Mouse (Mus musculus) hindbrain, embryonic 14.5 days (tissue): Measurements from ENCODE around the gene Cmtm4. TPM values are rescaled to one million over a fixed set of nuclear protein-coding genes. Genes with fewer than 3 reads are reported as not detected.

ENCODE experiments used
- ATAC-seq: fragments of 200-750 bp; cut with Nextera tagmentation; 2 replicates; pipeline ENCODE4 v1.8.0; 2017; ENCODE audit warnings: moderate number of reproducible peaks, mild to moderate bottlenecking, moderate TSS enrichment, moderate library complexity; ENCODE audit not compliant: low FRiP score
- DNase-seq: peaks from one replicate; pipeline ENCODE4 v3.0.0-alpha.2; 2015; ENCODE audit warnings: low spot score
- H3K27ac ChIP-seq: fragments of 300-500 bp; sonication (generic); 2 replicates; pipeline ENCODE4 v1.5.1; 2014; ENCODE audit warnings: mild to moderate bottlenecking, moderate library complexity
- H3K27me3 ChIP-seq: fragments of 300-500 bp; sonication (generic); 2 replicates; pipeline ENCODE4 v1.6.1; 2014; ENCODE audit warnings: mild to moderate bottlenecking, low read length, mixed read lengths; ENCODE audit not compliant: control insufficient read depth, insufficient read depth
- H3K36me3 ChIP-seq: fragments of 300-500 bp; sonication (generic); replicated peaks from 2 replicates; pipeline ENCODE4 v1.6.1; 2014; ENCODE audit not compliant: control insufficient read depth, insufficient read depth
- H3K4me1 ChIP-seq: fragments of 300-500 bp; sonication (generic); replicated peaks from 2 replicates; pipeline ENCODE4 v1.6.1; 2014; ENCODE audit warnings: antibody characterized with exemption, low read length, mixed read lengths; ENCODE audit not compliant: control insufficient read depth, insufficient read depth
- H3K4me2 ChIP-seq: fragments of 300-500 bp; sonication (generic); replicated peaks from 2 replicates; pipeline ENCODE4 v1.6.1; 2014; ENCODE audit warnings: mild to moderate bottlenecking, moderate library complexity
- H3K4me3 ChIP-seq: fragments of 300-500 bp; sonication (generic); replicated peaks from 2 replicates; pipeline ENCODE4 v1.5.1; 2014; ENCODE audit warnings: mild to moderate bottlenecking, low read length
- H3K9ac ChIP-seq: fragments of 300-500 bp; sonication (generic); 2 replicates; pipeline ENCODE4 v1.6.1; 2014
- H3K9me3 ChIP-seq: fragments of 300-500 bp; sonication (generic); 2 replicates; pipeline ENCODE4 v1.6.1; 2016; ENCODE audit warnings: low read length; ENCODE audit not compliant: control insufficient read depth
- WGBS: fragments of 180-500 bp; shearing (Covaris S2); extraction: QIAGEN DNeasy Blood & Tissue Kit; methylation state at CpG from one replicate; pipeline ENCODE4 v1.1.7; 2014; 5-methylcytosine and 5-hydroxymethylcytosine counted together
- polyA plus RNA-seq: library from polyadenylated mRNA; unstranded; fragments of >200 nt; fragmentation: Nextera tagmentation; extraction: Ambion mirVana; gene quantifications from 2 replicates; pipeline ENCODE4 v1.2.1, GENCODE M21; 2014

The Cmtm4 gene
- polyA plus RNA-seq, 1 experiment from 2014 or later: 3.8 TPM

- peaks cover 13% of the 10 kb centered on the region for H3K4me1 ChIP-seq
- H3K36me3 ChIP-seq: no peaks in the 10 kb centered on the region
- WGBS: 89% methylated on average over 6 of the region's 6 CpGs
- no peaks in the 10 kb centered on the region for H3K9me3 ChIP-seq
- H3K9ac ChIP-seq: no peak overlapping the region
- H3K27ac ChIP-seq: no peak overlapping the region
- DNase-seq (no peak), ATAC-seq (no peak)
- H3K27me3 ChIP-seq: no peaks in the 10 kb centered on the region
- no peak overlapping the region for H3K4me3 ChIP-seq
- H3K4me2 ChIP-seq: no peak overlapping the region
Measured at GRCm38 (mm10) chr8:104371121-104371520, 24.5 kb downstream of the Cmtm4 start.

GRCm38 (mm10) chr8:104370071-104370470 lies 25.5 kb downstream of the Cmtm4 start:
- no peaks in the 10 kb centered on the region for H3K27me3 ChIP-seq
- no peak overlapping the region for H3K4me2 ChIP-seq
- H3K36me3 ChIP-seq: no peaks in the 10 kb centered on the region
- no peak for DNase-seq
- 70% methylated on average over 6 of the region's 6 CpGs for WGBS
- no peak for ATAC-seq
- H3K4me3 ChIP-seq: no peak overlapping the region
- H3K9ac ChIP-seq: no peak overlapping the region
- H3K27ac ChIP-seq: no peak overlapping the region
- no peaks in the 10 kb centered on the region for H3K9me3 ChIP-seq
- H3K4me1 ChIP-seq: peaks cover 5% of the 10 kb centered on the region

- DNase-seq: no peak
Measured at GRCm38 (mm10) chr8:104369591-104369990, 26.0 kb downstream of the Cmtm4 start.

GRCm38 (mm10) chr8:104367398-104367797 lies 28.2 kb downstream of the Cmtm4 start:
- Histone ChIP-seq H3K4me3 (no peak overlapping the region), H3K27ac (peak overlapping the region; percentile 62; the same call in 1 of the 2 replicates), H3K36me3 (no peaks in the 10 kb centered on the region), H3K4me2 (no peak overlapping the region), H3K4me1 (no peaks in the 10 kb centered on the region; the same call in 1 of the 2 replicates), H3K9ac (0 out of 2 replicates have a peak overlapping the region, but pooled peaks have one; percentile 25), H3K27me3 (no peaks in the 10 kb centered on the region), H3K9me3 (no peaks in the 10 kb centered on the region)
- DNase-seq: peak; percentile 42
- 34% methylated on average over 5 of the region's 5 CpGs for WGBS
- ATAC-seq: peak; percentile 61; the same call in 1 of the 2 replicates

More at GRCm38 (mm10) chr8:104369591-104369990, 26.0 kb downstream of the Cmtm4 start:
- Histone ChIP-seq H3K9me3 (no peaks in the 10 kb centered on the region), H3K27me3 (no peaks in the 10 kb centered on the region), H3K36me3 (no peaks in the 10 kb centered on the region), H3K4me1 (peaks cover under 1% of the 10 kb centered on the region; the same call in 1 of the 2 replicates), H3K4me2 (no peak overlapping the region), H3K27ac (no peak overlapping the region), H3K4me3 (no peak overlapping the region), H3K9ac (no peak overlapping the region)
- ATAC-seq: no peak
- 84% methylated on average over 12 of the region's 12 CpGs for WGBS

- ATAC-seq (no peak), DNase-seq (no peak)
- Histone ChIP-seq H3K9me3 (no peaks in the 10 kb centered on the region), H3K36me3 (no peaks in the 10 kb centered on the region), H3K4me1 (no peaks in the 10 kb centered on the region; the same call in 1 of the 2 replicates), H3K27ac (no peak overlapping the region), H3K27me3 (no peaks in the 10 kb centered on the region), H3K4me3 (no peak overlapping the region), H3K9ac (no peak overlapping the region), H3K4me2 (no peak overlapping the region)
- WGBS: 92% methylated on average over 9 of the region's 9 CpGs
Measured at GRCm38 (mm10) chr8:104365695-104366094, 29.9 kb downstream of the Cmtm4 start.

GRCm38 (mm10) chr8:104359778-104360456 lies 35.7 kb downstream of the Cmtm4 start:
- H3K27ac ChIP-seq: no peak overlapping the region
- no peak for DNase-seq
- H3K4me1 ChIP-seq: 0 out of 2 replicates have a peak, but pooled peaks cover 4% of the 10 kb centered on the region
- H3K4me2 ChIP-seq: no peak overlapping the region
- 63% methylated on average over 15 of the region's 15 CpGs for WGBS
- H3K9ac ChIP-seq: no peak overlapping the region
- H3K9me3 ChIP-seq: no peaks in the 10 kb centered on the region
- H3K36me3 ChIP-seq: peaks cover 12% of the 10 kb centered on the region; the same call in 1 of the 2 replicates
- no peak overlapping the region for H3K4me3 ChIP-seq
- H3K27me3 ChIP-seq: no peaks in the 10 kb centered on the region
- no peak for ATAC-seq

GRCm38 (mm10) chr8:104358637-104359036 lies 37.0 kb downstream of the Cmtm4 start:
- H3K27me3 ChIP-seq: no peaks in the 10 kb centered on the region
- no peak overlapping the region for H3K4me2 ChIP-seq
- H3K9ac ChIP-seq: no peak overlapping the region
- no peaks in the 10 kb centered on the region for H3K9me3 ChIP-seq
- 86% methylated on average over 3 of the region's 3 CpGs for WGBS
- H3K36me3 ChIP-seq: peaks cover 20% of the 10 kb centered on the region; the same call in 1 of the 2 replicates
- 0 out of 2 replicates have a peak, but pooled peaks cover 4% of the 10 kb centered on the region for H3K4me1 ChIP-seq
- H3K27ac ChIP-seq: no peak overlapping the region
- no peak for ATAC-seq
- DNase-seq: no peak
- no peak overlapping the region for H3K4me3 ChIP-seq

GRCm38 (mm10) chr8:104354504-104354903 lies 41.1 kb downstream of the Cmtm4 start:
- ATAC-seq: no peak
- WGBS: 95% methylated on average over 10 of the region's 10 CpGs
- no peak overlapping the region for H3K9ac ChIP-seq

GRCm38 (mm10) chr8:104353186-104353585 lies 42.4 kb downstream of the Cmtm4 start:
- Histone ChIP-seq H3K4me1 (no peaks in the 10 kb centered on the region), H3K4me2 (no peak overlapping the region), H3K9me3 (no peaks in the 10 kb centered on the region), H3K4me3 (no peak overlapping the region), H3K36me3 (peaks cover 20% of the 10 kb centered on the region), H3K27me3 (no peaks in the 10 kb centered on the region), H3K9ac (no peak overlapping the region), H3K27ac (no peak overlapping the region)
- WGBS: 58% methylated on average over 5 of the region's 5 CpGs
- DNase-seq (no peak), ATAC-seq (peak; percentile 46; the same call in 1 of the 2 replicates)

More at GRCm38 (mm10) chr8:104354504-104354903, 41.1 kb downstream of the Cmtm4 start:
- no peak for DNase-seq
- H3K36me3 ChIP-seq: peaks cover 20% of the 10 kb centered on the region
- H3K27ac ChIP-seq: no peak overlapping the region
- H3K4me3 ChIP-seq: no peak overlapping the region
- no peaks in the 10 kb centered on the region for H3K4me1 ChIP-seq
- H3K4me2 ChIP-seq: no peak overlapping the region
- H3K9me3 ChIP-seq: no peaks in the 10 kb centered on the region
- H3K27me3 ChIP-seq: no peaks in the 10 kb centered on the region
